Mouse (Mus musculus) midbrain, postnatal 0 days (tissue): Measurements from ENCODE around the gene Vmn1r28. TPM values are rescaled to one million over a fixed set of nuclear protein-coding genes. Genes with fewer than 3 reads are reported as not detected.

Experiments used
- ATAC-seq: fragments of 200-750 bp; cut with Nextera tagmentation; 2 replicates; pipeline ENCODE4 v1.8.0; 2017; ENCODE audit warnings: moderate number of reproducible peaks, mild to moderate bottlenecking, moderate TSS enrichment, moderate library complexity; ENCODE audit not compliant: low FRiP score
- DNase-seq: peaks from one replicate; pipeline ENCODE4 v3.0.0-alpha.2; 2015; ENCODE audit warnings: low spot score
- H3K27ac ChIP-seq: fragments of 300-500 bp; sonication (generic); 2 replicates; pipeline ENCODE4 v1.5.1; 2014; ENCODE audit warnings: low read depth, mild to moderate bottlenecking, low read length, mixed read lengths
- H3K27me3 ChIP-seq: fragments of 300-500 bp; sonication (generic); 2 replicates; pipeline ENCODE4 v1.6.1; 2014; ENCODE audit warnings: low read length, control low read depth, mixed read lengths; ENCODE audit not compliant: insufficient read depth
- H3K36me3 ChIP-seq: fragments of 300-500 bp; sonication (generic); 2 replicates; pipeline ENCODE4 v1.6.1; 2014; ENCODE audit warnings: low read length, control low read depth, mixed read lengths; ENCODE audit not compliant: insufficient read depth
- H3K4me1 ChIP-seq: fragments of 300-500 bp; sonication (generic); 2 replicates; pipeline ENCODE4 v1.6.1; 2014; ENCODE audit warnings: mild to moderate bottlenecking, control low read depth, antibody characterized with exemption, low read length, mixed read lengths; ENCODE audit not compliant: insufficient read depth
- H3K4me2 ChIP-seq: fragments of 300-500 bp; sonication (generic); 2 replicates; pipeline ENCODE4 v1.6.1; 2014; ENCODE audit warnings: low read depth, mild to moderate bottlenecking, low read length, mixed read lengths; ENCODE audit not compliant: poor library complexity, severe bottlenecking
- H3K4me3 ChIP-seq: fragments of 300-500 bp; sonication (generic); 2 replicates; pipeline ENCODE4 v1.5.1; 2014; ENCODE audit warnings: low read depth, mild to moderate bottlenecking, low read length, moderate library complexity
- H3K9ac ChIP-seq: fragments of 300-500 bp; sonication (generic); replicated peaks from 2 replicates; pipeline ENCODE4 v1.6.1; 2014; ENCODE audit warnings: mild to moderate bottlenecking, low read length, moderate library complexity, mixed read lengths; ENCODE audit not compliant: poor library complexity, severe bottlenecking
- H3K9me3 ChIP-seq: fragments of 300-500 bp; sonication (generic); 2 replicates; pipeline ENCODE4 v1.6.1; 2016; ENCODE audit warnings: low read length, control low read depth
- CTCF ChIP-seq: IDR thresholded peaks from 2 replicates; pipeline ENCODE4 v1.5.1; 2016; ENCODE audit warnings: antibody characterized with exemption, mild to moderate bottlenecking
- polyA plus RNA-seq: library from polyadenylated mRNA; unstranded; fragments of >200 nt; fragmentation: Nextera tagmentation; extraction: Ambion mirVana; gene quantifications from 2 replicates; pipeline ENCODE4 v1.2.1, GENCODE M21; 2015
- total RNA-seq: library from RNA; depleted of rRNA; stranded (reverse); fragments of >200 nt; gene quantifications from 2 replicates; pipeline ENCODE4 v1.2.3, GENCODE M21; 2014; rRNA removed

The Vmn1r28 gene
- total and polyA plus RNA-seq, 2 experiments from 2014 or later, result not detected

- no peak for TF ChIP-seq CTCF
- Histone ChIP-seq H3K4me1 (no peaks in the 10 kb centered on the region), H3K36me3 (no peaks in the 10 kb centered on the region), H3K4me3 (no peak within 1 kb of the TSS), H3K4me2 (no peak within 1 kb of the TSS), H3K9ac (no peak within 1 kb of the TSS), H3K27me3 (no peaks in the 10 kb centered on the region), H3K27ac (no peak within 1 kb of the TSS), H3K9me3 (no peaks in the 10 kb centered on the region)
- no peak for DNase-seq
- ATAC-seq, result no peak
These were observed 39.4 kb downstream of the Vmn1r28 start, which contains the start of gene Vmn1r29 for GRCm38 (mm10) chr6:58301249-58301648. Vmn1r29 (plus strand) TSS chr6:58301549.

Other genes with a start within 250 kb of the Vmn1r28 start
- gene Vmn1r26, start 246.9 kb upstream of the Vmn1r28 start, total RNA-seq, result not detected in 2 replicates
- not detected in 2 replicates for gene Vmn1r26, start 246.9 kb upstream of the Vmn1r28 start, polyA plus RNA-seq
- not detected in 2 replicates for gene Vmn1r27, start 43.2 kb upstream of the Vmn1r28 start, total RNA-seq
- gene Vmn1r27, start 43.2 kb upstream of the Vmn1r28 start, polyA plus RNA-seq, result not detected in 2 replicates
- not detected in 2 replicates for gene Vmn1r29, start 39.5 kb downstream of the Vmn1r28 start, total RNA-seq
- gene Vmn1r29, start 39.5 kb downstream of the Vmn1r28 start, polyA plus RNA-seq, result not detected in 2 replicates
- gene Vmn1r30, start 181.3 kb downstream of the Vmn1r28 start, total RNA-seq, result not detected in 2 replicates
- gene Vmn1r30, start 181.3 kb downstream of the Vmn1r28 start, polyA plus RNA-seq, result not detected in 2 replicates
- gene Vmn1r31, start 213.3 kb downstream of the Vmn1r28 start, total RNA-seq, result not detected in 2 replicates
- gene Vmn1r31, start 213.3 kb downstream of the Vmn1r28 start, polyA plus RNA-seq, result not detected in 2 replicates